Mouse (Mus musculus) embryonic facial prominence, embryonic 10.5 days (tissue): Measurements from ENCODE around the gene Rab21. TPM values are rescaled to one million over a fixed set of nuclear protein-coding genes. Genes with fewer than 3 reads are reported as not detected.

Source experiments
- DNase-seq: peaks from one replicate; pipeline ENCODE4 v3.0.0-alpha.2; 2017; ENCODE audit warnings: low spot score
- H3K27ac ChIP-seq: fragments of 300-500 bp; sonication (generic); replicated peaks from 2 replicates; pipeline ENCODE4 v1.5.1; 2016; ENCODE audit warnings: mild to moderate bottlenecking
- H3K27me3 ChIP-seq: fragments of 300-500 bp; sonication (generic); replicated peaks from 2 replicates; pipeline ENCODE4 v1.6.1; 2016; ENCODE audit warnings: low read depth, mild to moderate bottlenecking; ENCODE audit not compliant: poor library complexity, severe bottlenecking
- H3K36me3 ChIP-seq: fragments of 300-500 bp; sonication (generic); replicated peaks from 2 replicates; pipeline ENCODE4 v1.6.1; 2016; ENCODE audit warnings: mild to moderate bottlenecking, moderate library complexity
- H3K4me1 ChIP-seq: fragments of 300-500 bp; sonication (generic); 2 replicates; pipeline ENCODE4 v1.6.1; 2016
- H3K4me3 ChIP-seq: fragments of 300-500 bp; sonication (generic); 2 replicates; pipeline ENCODE4 v1.5.1; 2016; ENCODE audit warnings: mild to moderate bottlenecking, moderate library complexity
- H3K9me3 ChIP-seq: fragments of 300-500 bp; sonication (generic); 2 replicates; pipeline ENCODE4 v1.6.1; 2016; ENCODE audit warnings: mild to moderate bottlenecking
- WGBS: fragments of 180-500 bp; shearing (Covaris S2); methylation state at CpG from one replicate; pipeline ENCODE4 v1.1.7; 2016; 5-methylcytosine and 5-hydroxymethylcytosine counted together
- polyA plus RNA-seq: library from polyadenylated mRNA; unstranded; fragments of >200 nt; fragmentation: Nextera tagmentation; extraction: Ambion mirVana; gene quantifications from 2 replicates; pipeline ENCODE4 v1.2.1, GENCODE M21; 2016

The Rab21 gene
- polyA plus RNA-seq, 1 experiment from 2014 or later: 2.9 TPM

DNA sequence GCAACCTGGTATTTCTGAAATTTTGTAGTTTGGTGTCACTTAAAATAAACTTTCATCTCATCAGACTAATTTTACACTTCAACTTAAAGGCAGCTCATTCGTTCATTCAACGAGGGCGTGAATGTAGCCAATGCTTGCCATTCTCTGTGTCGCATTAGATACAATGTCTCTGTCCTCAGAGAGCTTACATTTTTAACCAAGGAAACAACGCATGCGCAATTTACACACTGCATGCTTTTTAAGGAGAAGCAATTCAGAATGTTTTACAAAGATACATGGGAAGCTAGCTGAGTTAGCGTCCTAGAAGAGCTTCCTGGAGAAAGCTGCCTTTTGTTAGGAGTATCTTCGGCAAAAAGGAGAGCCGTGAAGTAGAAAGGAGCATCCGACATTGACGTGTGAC, 919 bp upstream of the Rab21 start:
- peak overlapping the region; percentile 95; the same call in 1 of the 2 replicates for H3K27ac ChIP-seq
- no peak for DNase-seq

DNA sequence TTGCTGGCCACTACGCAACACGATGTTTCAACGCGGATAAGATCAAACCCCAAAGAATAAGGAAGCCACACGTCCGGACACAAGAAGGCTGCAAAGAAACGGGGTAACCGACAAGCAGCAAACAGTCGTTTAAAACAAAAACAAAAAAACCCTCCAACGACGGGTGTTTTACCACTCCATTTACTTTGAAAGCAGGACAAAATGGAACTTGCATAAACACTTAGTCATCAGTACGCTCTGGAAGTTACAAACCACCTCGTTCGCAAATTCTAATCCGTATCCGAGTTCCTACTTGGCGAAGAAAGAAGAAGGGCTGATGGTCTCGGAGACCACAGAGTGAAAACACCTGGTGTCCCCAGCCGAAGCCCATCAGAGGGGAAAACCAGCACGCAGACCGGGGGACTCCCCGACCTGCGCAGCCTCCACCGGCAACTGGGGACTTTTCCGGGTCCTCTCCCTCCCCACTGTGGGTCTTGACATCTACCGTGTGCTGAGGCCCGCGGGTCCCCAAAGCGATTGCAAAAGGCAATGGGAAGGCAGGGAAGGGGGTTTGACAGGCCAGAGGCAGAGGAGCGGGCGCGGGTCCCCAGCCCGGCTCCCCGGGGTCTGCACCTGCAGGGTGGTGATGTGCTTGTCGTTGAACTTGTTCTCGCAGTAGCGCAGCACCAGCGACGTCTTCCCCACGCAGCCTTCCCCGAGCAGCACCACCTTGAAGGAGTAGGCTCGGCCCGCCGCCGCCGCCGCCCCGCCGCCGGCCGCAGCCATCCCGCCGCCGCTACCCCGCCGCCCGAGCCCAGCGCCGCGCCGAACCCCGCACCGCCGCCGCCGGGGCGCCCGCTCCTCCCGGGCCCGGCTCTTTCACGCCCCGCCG, 577 bp downstream of the Rab21 start:
- Histone ChIP-seq H3K4me3 (peak overlapping the region; percentile 92), H3K36me3 (no peaks in the 10 kb centered on the region), H3K9me3 (no peaks in the 10 kb centered on the region), H3K4me1 (peaks cover 33% of the 10 kb centered on the region), H3K27me3 (no peaks in the 10 kb centered on the region), H3K27ac (peak overlapping the region; percentile 95)
- 2% methylated on average over 73 of the region's 73 CpGs for WGBS
- peak; percentile 57 for DNase-seq

More for the DNA sequence above, 919 bp upstream of the Rab21 start:
- Histone ChIP-seq H3K27me3 (no peaks in the 10 kb centered on the region), H3K4me1 (peaks cover 33% of the 10 kb centered on the region), H3K36me3 (no peaks in the 10 kb centered on the region), H3K9me3 (no peaks in the 10 kb centered on the region), H3K4me3 (peak overlapping the region; percentile 92)
- WGBS: 65% methylated on average over 11 of the region's 11 CpGs

DNA sequence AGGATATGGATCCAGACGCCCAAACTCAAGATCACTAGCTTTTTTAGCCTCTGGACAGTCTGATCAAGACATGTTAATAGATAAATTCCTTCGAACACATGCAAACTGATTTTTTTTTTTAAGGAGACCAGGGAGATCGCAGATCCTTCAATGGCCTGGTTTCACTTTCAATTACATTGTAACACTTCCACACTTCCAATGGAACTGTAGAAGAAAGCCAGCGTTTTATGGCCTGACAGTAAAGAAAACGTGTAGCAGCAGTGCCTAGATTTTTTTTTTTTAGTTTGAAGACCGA, 1.2 kb downstream of the Rab21 start:
- no peak for DNase-seq
- 45% methylated on average over 6 of the region's 6 CpGs for WGBS
- no peaks in the 10 kb centered on the region for H3K9me3 ChIP-seq
- H3K4me1 ChIP-seq: peaks cover 33% of the 10 kb centered on the region
- H3K4me3 ChIP-seq: peak overlapping the region; percentile 92
- H3K27me3 ChIP-seq: no peaks in the 10 kb centered on the region
- H3K27ac ChIP-seq: no peak overlapping the region
- H3K36me3 ChIP-seq: no peaks in the 10 kb centered on the region

DNA sequence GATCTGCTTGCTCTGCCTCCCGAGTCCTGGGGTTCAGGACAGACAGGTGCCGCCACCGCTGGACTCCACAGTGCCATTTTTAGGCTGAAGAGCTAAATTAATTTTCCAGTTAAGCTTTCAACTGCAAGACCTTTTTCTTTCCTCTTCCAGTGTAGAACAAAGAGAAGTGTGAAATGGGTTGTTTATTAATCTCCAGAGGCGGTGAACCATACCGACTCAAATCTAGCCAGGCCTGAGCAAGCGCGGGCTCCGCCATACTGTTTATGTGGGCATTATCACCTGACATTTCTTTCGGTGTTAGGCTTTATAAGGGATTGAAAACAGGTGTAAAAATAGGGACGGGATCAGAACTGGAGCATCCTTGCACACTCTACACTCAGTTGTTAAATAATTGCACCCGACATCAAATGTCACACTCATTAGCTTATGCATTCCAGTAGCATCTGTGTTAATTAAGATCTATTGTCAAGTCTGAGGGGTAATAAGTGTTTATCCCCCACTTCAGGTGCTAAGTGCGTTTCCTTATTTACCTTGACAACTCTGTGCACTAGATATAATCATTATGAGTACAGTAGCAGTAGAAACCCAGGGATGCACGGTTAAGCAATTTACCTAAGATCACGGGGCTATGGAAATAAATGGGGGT, 1.6 kb downstream of the Rab21 start:
- H3K36me3 ChIP-seq: no peaks in the 10 kb centered on the region
- DNase-seq: no peak
- 84% methylated on average over 14 of the region's 14 CpGs for WGBS

DNA sequence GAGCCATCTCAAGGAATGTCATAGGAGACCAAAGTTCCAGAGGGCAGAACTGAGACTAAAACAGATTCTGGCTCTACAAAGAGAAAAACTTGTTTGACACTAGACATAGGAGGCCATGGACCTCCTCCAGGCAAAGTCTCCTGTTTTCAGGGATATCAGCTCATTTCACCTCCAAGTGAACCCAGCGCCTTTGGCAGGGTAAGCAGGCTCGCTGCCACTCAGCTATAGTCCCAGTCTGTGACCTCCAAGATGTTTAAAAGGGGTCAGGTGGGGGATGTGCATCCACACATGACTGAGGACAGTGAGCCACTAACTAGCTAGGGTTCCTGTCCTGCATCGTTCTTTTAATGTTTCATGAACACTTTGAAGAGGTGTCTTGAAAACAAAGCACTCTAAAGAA, 2.7 kb downstream of the Rab21 start:
- peak; percentile 21 for DNase-seq
- Histone ChIP-seq H3K4me1 (peaks cover 33% of the 10 kb centered on the region), H3K4me3 (no peak overlapping the region), H3K9me3 (no peaks in the 10 kb centered on the region), H3K27ac (no peak overlapping the region), H3K36me3 (no peaks in the 10 kb centered on the region), H3K27me3 (no peaks in the 10 kb centered on the region)
- 53% methylated on average over 3 of the region's 3 CpGs for WGBS

More for the DNA sequence above, 1.6 kb downstream of the Rab21 start:
- Histone ChIP-seq H3K27me3 (no peaks in the 10 kb centered on the region), H3K27ac (no peak overlapping the region), H3K4me1 (peaks cover 33% of the 10 kb centered on the region), H3K4me3 (peak overlapping the region; percentile 92), H3K9me3 (no peaks in the 10 kb centered on the region)

DNA sequence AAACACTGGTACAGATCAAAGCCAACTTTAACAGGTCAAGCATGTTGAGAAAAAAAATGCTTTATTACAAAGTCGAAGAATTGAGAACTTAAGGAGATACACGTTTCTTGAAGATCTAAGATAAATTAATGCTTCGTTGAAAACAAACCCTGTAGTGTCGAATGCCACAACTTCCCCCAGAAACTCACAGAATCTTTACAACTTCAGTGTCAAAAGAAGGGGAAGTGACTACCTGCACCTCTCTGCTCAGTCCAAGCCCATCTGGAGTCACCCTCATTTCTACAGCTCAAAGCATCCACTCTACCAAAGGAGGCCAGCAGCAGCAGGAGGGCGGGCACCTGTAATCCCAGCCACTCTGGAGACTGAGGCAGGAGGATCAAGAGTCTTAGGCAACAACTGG, 3.2 kb downstream of the Rab21 start:
- no peaks in the 10 kb centered on the region for H3K36me3 ChIP-seq
- H3K9me3 ChIP-seq: no peaks in the 10 kb centered on the region
- WGBS: 86% methylated on average over 5 of the region's 5 CpGs
- H3K27me3 ChIP-seq: no peaks in the 10 kb centered on the region
- no peak for DNase-seq
- peaks cover 33% of the 10 kb centered on the region for H3K4me1 ChIP-seq
- H3K27ac ChIP-seq: no peak overlapping the region
- H3K4me3 ChIP-seq: no peak overlapping the region

DNA sequence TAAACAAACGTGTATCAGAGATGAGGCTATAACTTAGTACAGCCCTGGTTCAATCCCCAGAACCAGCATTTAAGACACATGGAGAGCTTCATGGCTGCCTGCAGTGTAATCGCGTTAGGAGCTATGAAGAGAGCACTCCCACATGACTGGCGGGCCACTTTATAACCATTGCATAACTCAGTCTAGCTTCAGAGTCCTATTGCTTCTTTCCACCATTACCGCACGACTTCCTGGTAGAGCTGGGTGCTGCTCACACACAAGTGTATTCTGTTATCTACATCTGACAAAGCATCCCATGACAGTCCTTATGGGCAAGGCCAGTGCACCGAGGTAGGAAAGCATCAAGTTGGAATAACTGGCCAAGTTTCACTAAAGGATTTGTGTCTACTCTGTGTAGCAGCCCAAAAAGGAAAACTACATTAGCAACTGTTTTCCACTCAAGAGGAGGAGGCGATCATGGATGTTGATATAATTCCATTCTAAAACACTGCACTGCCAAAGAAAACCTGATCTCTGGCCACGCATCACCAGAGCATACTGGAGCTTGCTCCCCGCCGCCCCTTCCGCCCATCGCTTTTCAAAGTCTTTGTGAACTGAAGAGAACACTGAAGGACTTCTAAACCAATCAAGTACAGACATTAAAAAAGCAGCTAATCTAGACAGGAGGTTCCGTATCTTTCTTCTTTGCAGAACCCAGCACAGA, 4.0 kb downstream of the Rab21 start:
- H3K36me3 ChIP-seq: no peaks in the 10 kb centered on the region
- no peak for DNase-seq
- H3K9me3 ChIP-seq: no peaks in the 10 kb centered on the region
- WGBS: 92% methylated on average over 14 of the region's 14 CpGs
- H3K27ac ChIP-seq: no peak overlapping the region
- H3K27me3 ChIP-seq: no peaks in the 10 kb centered on the region
- H3K4me3 ChIP-seq: no peak overlapping the region
- peaks cover 31% of the 10 kb centered on the region for H3K4me1 ChIP-seq

DNA sequence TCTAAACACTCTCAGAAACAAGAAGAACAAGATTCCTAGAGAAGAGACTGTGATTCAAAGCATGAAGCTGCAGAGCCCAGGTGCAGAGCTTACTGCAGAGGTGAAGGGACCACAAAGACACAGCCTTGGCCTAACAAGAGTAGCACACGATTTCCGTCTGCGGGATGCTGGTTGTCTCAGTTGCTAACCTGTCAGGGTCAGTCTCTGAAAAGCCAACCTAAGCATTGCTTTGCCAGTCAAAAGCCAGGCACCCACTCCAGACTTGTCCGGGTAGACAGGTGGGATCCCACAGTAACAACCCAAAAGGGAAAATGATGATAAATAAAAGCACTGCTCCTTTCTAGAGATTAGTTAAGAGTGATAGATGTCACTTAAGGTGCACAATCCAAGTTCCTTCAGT, 6.2 kb downstream of the Rab21 start:
- DNase-seq: no peak
- Histone ChIP-seq H3K27me3 (no peaks in the 10 kb centered on the region), H3K4me3 (no peak overlapping the region), H3K36me3 (peaks cover 12% of the 10 kb centered on the region), H3K27ac (no peak overlapping the region), H3K9me3 (no peaks in the 10 kb centered on the region), H3K4me1 (peaks cover 23% of the 10 kb centered on the region)
- 91% methylated on average over 4 of the region's 4 CpGs for WGBS

DNA sequence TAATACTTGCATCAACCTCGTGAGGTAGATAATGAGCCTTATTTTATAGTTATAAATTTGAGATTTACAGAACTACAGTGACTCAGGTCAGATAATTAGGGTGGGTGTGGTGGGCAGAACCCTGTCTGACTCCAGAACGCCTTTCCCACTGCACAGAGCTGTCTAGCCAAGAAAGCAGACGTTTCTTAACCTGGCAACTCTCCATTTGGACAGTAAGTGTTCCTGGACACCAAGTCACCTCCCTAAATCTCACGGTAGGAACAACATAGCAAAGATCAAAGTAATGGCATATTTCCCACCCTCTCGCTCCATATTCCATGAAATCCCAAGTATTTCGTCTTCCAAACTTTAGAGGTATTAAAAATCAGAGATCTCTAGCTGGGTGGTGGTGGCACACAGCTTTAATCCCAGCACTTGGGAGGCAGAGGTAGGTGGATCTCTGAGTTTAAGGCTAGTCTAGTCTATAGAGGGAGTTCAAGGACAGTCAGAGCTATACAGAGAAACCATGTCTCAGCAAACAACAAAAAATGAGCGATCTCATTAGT, 8.0 kb downstream of the Rab21 start:
- 93% methylated on average over 7 of the region's 7 CpGs for WGBS

DNA sequence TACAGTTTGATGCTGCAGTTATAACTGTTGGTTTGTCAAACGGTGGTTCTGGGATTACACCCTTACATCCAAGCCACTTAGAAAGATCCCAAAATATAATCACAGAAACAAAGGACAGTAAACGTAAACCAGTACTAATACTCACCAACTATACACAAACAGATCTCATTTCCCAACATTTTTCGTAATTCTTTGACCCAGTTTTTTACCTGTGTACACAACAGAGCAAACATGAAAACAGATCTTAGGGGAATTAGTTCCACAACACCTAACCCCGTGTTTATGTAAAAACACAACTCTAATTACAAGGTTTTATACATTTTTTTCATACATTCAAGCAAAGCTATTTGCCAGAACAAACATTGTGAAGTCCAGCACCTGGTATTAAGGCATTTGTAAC, 16.7 kb downstream of the Rab21 start:
- H3K27me3 ChIP-seq: no peaks in the 10 kb centered on the region
- H3K4me3 ChIP-seq: no peak overlapping the region
- no peak overlapping the region for H3K27ac ChIP-seq
- H3K36me3 ChIP-seq: peaks cover 72% of the 10 kb centered on the region
- WGBS: 91% methylated on average over 4 of the region's 4 CpGs
- DNase-seq: no peak
- H3K4me1 ChIP-seq: no peaks in the 10 kb centered on the region
- H3K9me3 ChIP-seq: no peaks in the 10 kb centered on the region

More for the DNA sequence above, 8.0 kb downstream of the Rab21 start:
- H3K9me3 ChIP-seq: no peaks in the 10 kb centered on the region
- DNase-seq: no peak
- H3K4me1 ChIP-seq: peaks cover 5% of the 10 kb centered on the region
- H3K36me3 ChIP-seq: peaks cover 23% of the 10 kb centered on the region
- H3K27ac ChIP-seq: no peak overlapping the region
- no peak overlapping the region for H3K4me3 ChIP-seq
- no peaks in the 10 kb centered on the region for H3K27me3 ChIP-seq

DNA sequence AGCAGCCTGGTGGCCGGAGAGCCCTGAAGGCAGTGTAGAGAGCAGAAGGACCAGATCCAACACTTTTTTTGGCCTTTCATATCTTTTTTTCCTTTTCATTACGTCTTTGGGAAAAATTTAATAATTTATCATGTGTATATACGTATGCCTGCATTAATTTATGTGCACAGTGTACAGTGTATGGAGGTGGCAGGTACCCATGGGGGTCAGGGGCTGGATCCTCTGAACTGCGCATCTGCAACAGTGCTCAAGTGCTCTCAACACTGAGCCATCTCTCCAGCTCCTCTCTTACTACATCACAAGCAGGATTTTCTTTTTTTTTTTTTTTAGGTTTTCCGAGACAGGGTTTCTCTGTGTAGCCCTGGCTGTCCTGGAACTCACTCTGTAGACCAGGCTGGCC, 17.8 kb downstream of the Rab21 start:
- H3K36me3 ChIP-seq: peaks cover 76% of the 10 kb centered on the region
- H3K27ac ChIP-seq: no peak overlapping the region
- H3K4me3 ChIP-seq: no peak overlapping the region
- H3K4me1 ChIP-seq: no peaks in the 10 kb centered on the region
- 93% methylated on average over 5 of the region's 5 CpGs for WGBS
- H3K9me3 ChIP-seq: no peaks in the 10 kb centered on the region
- H3K27me3 ChIP-seq: no peaks in the 10 kb centered on the region
- DNase-seq: no peak

DNA sequence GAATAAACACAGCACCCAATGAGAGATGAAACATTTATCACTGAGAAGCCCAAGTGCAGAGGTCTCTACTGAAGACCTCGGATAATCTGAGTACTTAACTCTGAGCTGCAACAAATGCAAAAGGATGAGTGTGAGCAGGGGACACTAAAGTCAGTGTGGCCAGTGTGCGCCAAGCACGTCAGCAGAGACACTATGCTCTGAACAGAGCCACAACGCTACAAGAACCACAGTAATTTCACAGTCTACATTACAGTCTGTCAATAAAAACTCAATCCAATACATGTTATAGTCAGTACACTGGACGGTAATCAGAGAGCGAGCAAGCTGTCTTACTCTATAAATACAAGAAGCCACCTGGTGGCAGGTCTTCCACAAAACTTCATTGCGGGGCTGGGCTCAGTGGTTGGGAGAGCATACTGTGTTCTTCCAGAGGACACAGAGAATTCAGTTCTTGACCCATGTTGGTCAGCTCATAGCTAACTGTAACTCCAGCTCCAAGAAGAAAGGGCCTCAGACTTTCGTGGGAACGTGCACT, 18.9 kb downstream of the Rab21 start:
- no peak for DNase-seq
- Histone ChIP-seq H3K9me3 (no peaks in the 10 kb centered on the region), H3K4me1 (no peaks in the 10 kb centered on the region), H3K27ac (no peak overlapping the region), H3K27me3 (no peaks in the 10 kb centered on the region), H3K4me3 (no peak overlapping the region), H3K36me3 (peaks cover 82% of the 10 kb centered on the region)
- 85% methylated on average over 9 of the region's 9 CpGs for WGBS
